Mouse (Mus musculus) C2C12 (cell line): ENCODE results near the gene Rorb.

ENCODE experiments used
- CTCF ChIP-seq: IDR thresholded peaks from one replicate; pipeline ENCODE4 v1.5.1; 2011; ENCODE audit not compliant: control insufficient read depth, insufficient read depth, insufficient read length
- MYOD1 ChIP-seq: IDR thresholded peaks from one replicate; pipeline ENCODE4 v1.6.1; 2011; ENCODE audit warnings: low read depth; ENCODE audit not compliant: control insufficient read depth, insufficient read length

- TF ChIP-seq CTCF (no peak), MYOD1 (no peak)
These were observed 221.4 kb downstream of the Rorb start for GRCm38 (mm10) chr19:18889632-18890031.
